Mouse (Mus musculus) E14TG2a.4 (cell line): ENCODE measurements around the gene Smad5.

Experiments
- CTCF ChIP-seq: conservative IDR thresholded peaks from 2 replicates; pipeline ENCODE4 v1.5.1; 2014; ENCODE audit warnings: low read length
- NANOG ChIP-seq: IDR thresholded peaks from 2 replicates; pipeline ENCODE4 v1.6.1; 2014; ENCODE audit warnings: borderline replicate concordance, low read length, mixed read lengths
- POU5F1 ChIP-seq: IDR thresholded peaks from 2 replicates; pipeline ENCODE4 v1.6.1; 2014; ENCODE audit warnings: low read length, borderline replicate concordance

- TF ChIP-seq CTCF (no peak), NANOG (no peak), POU5F1 (no peak)
Observed at GRCm38 (mm10) chr13:56678188-56678787, 24.5 kb upstream of the Smad5 start.
